ENCODE assay signal across 17 mouse cellular contexts in the genomic region with DNA sequence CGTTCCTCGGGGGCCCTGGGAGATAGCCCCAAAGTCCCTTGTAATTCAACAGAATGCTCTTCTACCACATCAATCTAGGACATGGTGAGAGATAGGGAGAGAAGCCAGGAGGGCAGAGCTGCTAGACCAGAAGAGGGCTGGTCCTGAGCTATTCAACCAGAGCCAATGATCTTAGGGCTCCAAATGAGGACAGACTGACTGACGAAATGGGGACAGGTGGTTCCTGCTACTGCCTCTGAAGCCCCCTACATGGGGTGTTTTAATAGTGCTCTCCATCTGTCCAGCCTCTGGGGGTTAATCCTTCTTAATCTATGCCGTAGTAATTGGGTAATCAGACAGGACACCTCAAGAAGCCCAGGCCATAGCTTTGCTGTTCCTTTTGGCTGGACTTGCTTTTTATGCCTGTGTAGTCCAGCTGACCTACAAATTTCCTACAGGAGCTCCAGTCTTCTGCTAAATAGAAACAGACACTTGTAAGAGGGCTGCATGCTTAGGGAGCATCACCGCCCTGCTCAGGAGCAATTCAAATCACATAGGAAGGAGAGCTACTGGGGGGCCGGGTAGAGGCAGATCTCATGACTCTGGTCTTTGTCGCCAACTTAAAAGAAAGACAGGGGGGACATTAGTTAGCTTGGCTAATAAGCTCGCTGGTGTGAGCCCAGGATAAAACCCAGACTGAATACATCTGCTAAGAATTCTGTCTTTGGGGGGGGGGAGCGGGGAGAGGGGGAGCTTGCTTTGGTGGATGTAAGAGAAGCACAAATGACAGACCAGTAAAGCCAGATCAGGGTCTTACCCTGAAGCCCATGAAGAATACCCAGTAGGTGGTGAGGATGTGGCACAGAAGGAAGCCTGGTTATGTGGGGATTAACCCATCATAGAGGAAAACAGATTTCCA. TPM values are rescaled to one million over a fixed set of nuclear protein-coding genes. Genes with fewer than 3 reads are reported as not detected.
DNase-seq lines count a peak whose midpoint lies in the region; ATAC-seq lines count a peak whose summit lies in the region.
"Had no signal": no experiment of that assay in that cellular context is flagged by ENCODE, and none has a peak within 500 bp of the region (broad histone marks: within the 10 kb centered on the region; RNA-seq: fewer than 3 reads in every experiment).

No protein-coding gene starts in this region.

- 68% methylated on average over 9 of the region's 9 CpGs for WGBS in intestine, embryonic 16.5 days
- 68% methylated on average over 9 of the region's 9 CpGs for WGBS in intestine, embryonic 15.5 days
- 19% methylated on average over 9 of the region's 9 CpGs for WGBS in forebrain, embryonic 15.5 days

- H3K4me3 ChIP-seq in intestine, embryonic 16.5 days (ENCODE audit: low read length): no peak overlapping the region
- H3K4me3 ChIP-seq in intestine, embryonic 15.5 days (replicated peaks): no peak overlapping the region
- H3K4me3 ChIP-seq in forebrain, embryonic 15.5 days: no peak overlapping the region
- H3K4me3 ChIP-seq: embryonic facial prominence, embryonic 12.5 days; heart, embryonic 15.5 days; liver, embryonic 13.5 days; neural tube, embryonic 12.5 days had no signal

- H3K9ac ChIP-seq in intestine, embryonic 16.5 days (ENCODE audit: low read depth, low read length): no peak overlapping the region
- H3K9ac ChIP-seq in intestine, embryonic 15.5 days: no peak overlapping the region
- no peak overlapping the region for H3K9ac ChIP-seq in forebrain, embryonic 15.5 days (replicated peaks)
- H3K9ac ChIP-seq: embryonic facial prominence, embryonic 12.5 days; heart, embryonic 15.5 days; hindbrain, embryonic 14.5 days; liver, embryonic 13.5 days; neural tube, embryonic 12.5 days had no signal

- no peaks in the 10 kb centered on the region for H3K4me1 ChIP-seq in intestine, embryonic 16.5 days (ENCODE audit: control insufficient read depth, insufficient read depth, low read length)
- no peaks in the 10 kb centered on the region for H3K4me1 ChIP-seq in intestine, embryonic 15.5 days (replicated peaks)
- H3K4me1 ChIP-seq in forebrain, embryonic 15.5 days: peaks cover 10% of the 10 kb centered on the region
- H3K4me1 ChIP-seq: liver, embryonic 13.5 days had no signal

- no peaks in the 10 kb centered on the region for H3K36me3 ChIP-seq in intestine, embryonic 16.5 days (ENCODE audit: control insufficient read depth, insufficient read depth, low read length)
- H3K36me3 ChIP-seq in intestine, embryonic 15.5 days: no peaks in the 10 kb centered on the region
- no peaks in the 10 kb centered on the region for H3K36me3 ChIP-seq in forebrain, embryonic 15.5 days
- H3K36me3 ChIP-seq: embryonic facial prominence, embryonic 12.5 days; heart, embryonic 15.5 days; liver, embryonic 13.5 days; neural tube, embryonic 12.5 days had no signal

- H3K9me3 ChIP-seq in intestine, embryonic 16.5 days (ENCODE audit: control insufficient read depth, low read length): no peaks in the 10 kb centered on the region
- H3K9me3 ChIP-seq in intestine, embryonic 15.5 days: no peaks in the 10 kb centered on the region
- no peaks in the 10 kb centered on the region for H3K9me3 ChIP-seq in forebrain, embryonic 15.5 days
- H3K9me3 ChIP-seq: embryonic facial prominence, embryonic 12.5 days; heart, embryonic 15.5 days; liver, embryonic 13.5 days; neural tube, embryonic 12.5 days had no signal

- DNase-seq in cerebellum, adult 11 months: no peak
- DNase-seq in retina, adult 2 months (ENCODE audit: low read depth, low spot score): peak; percentile 45
- DNase-seq in embryo, embryonic 9.5 days (ENCODE audit: extremely low spot score): no peak
- DNase-seq in gastrocnemius, adult 8-10 months (ENCODE audit: low spot score in 2 of 2): no peak
- DNase-seq: liver, embryonic 13.5 days; lung, postnatal 14 days; right cerebral cortex, adult 18-20 months had no signal

- H3K27ac ChIP-seq in intestine, embryonic 16.5 days (ENCODE audit: low read length): no peak overlapping the region
- no peak overlapping the region for H3K27ac ChIP-seq in intestine, embryonic 15.5 days
- H3K27ac ChIP-seq in forebrain, embryonic 15.5 days (replicated peaks): peak overlapping the region; percentile 27; the same call in 1 of the 2 replicates
- H3K27ac ChIP-seq: embryonic facial prominence, embryonic 12.5 days; heart, embryonic 15.5 days; hindbrain, embryonic 14.5 days; liver, embryonic 13.5 days; neural tube, embryonic 12.5 days had no signal

- peak; percentile 14; the same call in 1 of the 2 replicates for ATAC-seq in cerebellum, adult (ENCODE audit: insufficient number of reproducible peaks, low FRiP score, low TSS enrichment)
- ATAC-seq in intestine, embryonic 16.5 days: 0 out of 2 replicates have a peak, but pooled peaks have one; percentile 9
- ATAC-seq in intestine, embryonic 15.5 days: no peak
- ATAC-seq in forebrain, embryonic 15.5 days (replicated peaks): peak; percentile 59; the same call in 1 of the 2 replicates
- ATAC-seq: activated CD4-positive, CD25-positive, alpha-beta regulatory T cell, adult 4 months had no signal

- H3K27me3 ChIP-seq in intestine, embryonic 16.5 days (replicated peaks; ENCODE audit: control insufficient read depth, insufficient read depth, low read length): no peaks in the 10 kb centered on the region
- no peaks in the 10 kb centered on the region for H3K27me3 ChIP-seq in intestine, embryonic 15.5 days (replicated peaks)
- no peaks in the 10 kb centered on the region for H3K27me3 ChIP-seq in forebrain, embryonic 15.5 days
- H3K27me3 ChIP-seq: CH12.LX; liver, embryonic 13.5 days; neural tube, embryonic 12.5 days had no signal

- no peak overlapping the region for H3K4me2 ChIP-seq in intestine, embryonic 16.5 days (ENCODE audit: low read depth, low read length)
- H3K4me2 ChIP-seq in intestine, embryonic 15.5 days (replicated peaks): no peak overlapping the region
- no peak overlapping the region for H3K4me2 ChIP-seq in forebrain, embryonic 15.5 days (replicated peaks)
- H3K4me2 ChIP-seq: embryonic facial prominence, embryonic 12.5 days; heart, embryonic 15.5 days; hindbrain, embryonic 14.5 days; liver, embryonic 13.5 days; neural tube, embryonic 12.5 days had no signal

RNA-seq across cellular contexts. Expression of a gene that starts 4.0 kb away (rescaled TPM):
- polyA plus RNA-seq in intestine, embryonic 16.5 days (2015; fragmentation: Nextera tagmentation; extraction: Ambion mirVana): 0.56 and 0.64 TPM in 2 replicates
- polyA plus RNA-seq in intestine, embryonic 15.5 days (2015; fragmentation: Nextera tagmentation; extraction: Ambion mirVana): 1.5 TPM in 2 replicates
- 51.1 and 54.6 TPM in 2 replicates for polyA plus RNA-seq in forebrain, embryonic 15.5 days (2015; fragmentation: Nextera tagmentation; extraction: Ambion mirVana)
- total RNA-seq in gastrocnemius, adult 8-10 months (2022): under 1 TPM in 1 of 4 experiments, not detected in 3; 0.02 TPM
- total RNA-seq: CH12.LX had no signal
- polyA plus RNA-seq: activated CD4-positive, CD25-positive, alpha-beta regulatory T cell, adult 4 months had no signal

Comparison
In these comparisons a context has a peak if more than half of its experiments do, and no peak if none do; other contexts are left out.
1. RNA of a gene that starts 4.0 kb away (polyA plus RNA-seq): 51.1 to 54.6 TPM in forebrain, embryonic 15.5 days; 1.5 TPM in intestine, embryonic 15.5 days and 0.56 to 0.64 TPM in intestine, embryonic 16.5 days; every median in the first group is over 10 times any median in the second.